Mouse (Mus musculus) embryonic fibroblast, embryonic 13.5 days (primary cell): ENCODE measurements around the gene Pcgf6. TPM values are rescaled to one million over a fixed set of nuclear protein-coding genes. Genes with fewer than 3 reads are reported as not detected.
"Not testable (repeated sequence)": the region's sequence is repeated elsewhere in the genome, so short reads cannot be mapped to it uniquely, and the experiment has no call there.

Experiments
- H3K27ac ChIP-seq: 2 replicates; pipeline ENCODE4 v1.5.1; 2012; ENCODE audit warnings: low read length, control low read depth, inconsistent platforms; ENCODE audit not compliant: insufficient read depth
- H3K4me1 ChIP-seq: 2 replicates; pipeline ENCODE4 v1.6.1; 2011; ENCODE audit warnings: low read length; ENCODE audit not compliant: control insufficient read depth, insufficient read depth
- H3K4me3 ChIP-seq: 2 replicates; pipeline ENCODE4 v1.5.1; 2011; ENCODE audit warnings: mild to moderate bottlenecking, control low read depth, low read length; ENCODE audit not compliant: insufficient read depth
- CTCF ChIP-seq: IDR thresholded peaks from 2 replicates; pipeline ENCODE4 v1.5.1; 2011; ENCODE audit warnings: mild to moderate bottlenecking, control low read depth, low read length, moderate library complexity, borderline replicate concordance; ENCODE audit not compliant: insufficient read depth
- POLR2A ChIP-seq: IDR thresholded peaks from 2 replicates; pipeline ENCODE4 v1.6.1; 2011; ENCODE audit warnings: low read depth, mild to moderate bottlenecking, control low read depth, low read length, moderate library complexity
- polyA plus RNA-seq: library from polyadenylated mRNA; stranded (reverse); fragments of >200 nt; gene quantifications from 2 replicates; pipeline ENCODE4 v1.2.4, GENCODE M21; 2011; ENCODE audit warnings: low read depth; ENCODE audit not compliant: missing spikeins, insufficient read length

Pcgf6 gene
- polyA plus RNA-seq, 1 experiment, result 18.4 TPM

DNA sequence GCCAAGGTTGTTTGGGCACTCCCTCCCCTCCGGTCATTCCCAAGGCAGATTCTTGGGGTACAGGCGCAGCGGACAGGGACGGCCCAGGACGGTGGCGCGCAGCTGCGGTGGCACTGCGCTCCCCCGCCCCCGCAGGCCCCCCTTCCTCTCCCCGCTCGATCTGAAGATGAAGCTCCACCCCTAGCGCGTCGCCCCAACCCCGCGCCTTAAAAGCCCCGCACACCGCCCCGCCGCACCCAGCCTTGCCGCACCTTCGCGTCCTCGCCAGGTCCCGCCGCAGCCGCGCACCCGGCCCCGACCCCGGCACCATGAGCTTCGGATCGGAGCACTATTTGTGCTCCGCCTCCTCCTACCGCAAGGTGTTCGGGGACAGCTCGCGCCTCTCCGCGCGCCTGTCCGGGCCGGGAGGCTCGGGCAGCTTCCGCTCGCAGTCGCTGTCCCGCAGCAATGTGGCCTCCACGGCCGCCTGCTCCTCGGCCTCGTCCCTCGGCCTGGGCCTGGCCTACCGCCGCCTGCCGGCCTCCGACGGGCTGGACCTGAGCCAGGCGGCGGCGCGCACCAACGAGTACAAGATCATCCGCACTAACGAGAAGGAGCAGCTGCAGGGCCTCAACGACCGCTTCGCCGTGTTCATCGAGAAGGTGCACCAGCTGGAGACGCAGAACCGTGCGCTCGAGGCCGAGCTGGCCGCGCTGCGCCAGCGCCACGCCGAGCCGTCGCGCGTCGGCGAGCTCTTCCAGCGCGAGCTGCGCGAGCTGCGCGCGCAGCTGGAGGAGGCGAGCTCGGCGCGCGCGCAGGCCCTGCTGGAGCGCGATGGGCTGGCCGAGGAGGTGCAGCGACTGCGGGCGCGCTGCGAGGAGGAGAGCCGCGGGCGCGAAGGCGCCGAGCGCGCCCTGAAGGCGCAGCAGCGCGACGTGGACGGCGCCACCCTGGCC, 36.0 kb downstream of the Pcgf6 start, which contains the start of the genes Ina and Nt5c2:
Gene Ina, plus strand, starts transcription at position 252 of the 935 bp plus-strand sequence.
Gene Nt5c2, minus strand, starts transcription at position 707 of the 935 bp plus-strand sequence.
- TF ChIP-seq CTCF, result no peak
- TF ChIP-seq POLR2A, result no peak
- H3K27ac ChIP-seq, result no peak within 1 kb of the TSS

DNA sequence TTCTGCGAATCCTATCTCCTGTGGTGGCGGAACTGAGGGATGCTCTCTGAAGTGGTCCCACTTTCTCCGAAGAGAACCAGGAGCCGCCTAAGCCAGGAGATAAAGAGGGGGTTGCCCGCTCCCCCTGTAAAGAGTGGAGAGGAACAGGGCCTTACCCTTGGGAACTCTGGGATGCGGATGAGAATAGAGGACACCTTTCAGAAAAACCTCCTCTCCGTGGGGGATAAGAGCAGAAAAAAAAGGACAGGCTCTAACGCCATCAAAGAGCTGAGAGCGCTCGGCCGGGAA, 36.6 kb downstream of the Pcgf6 start:
- Histone ChIP-seq H3K4me1 (no peaks in the 10 kb centered on the region), H3K4me3 (no peak overlapping the region), H3K27ac (no peak overlapping the region)
- TF ChIP-seq CTCF, result no peak
- no peak for TF ChIP-seq POLR2A

More for the DNA sequence above, 36.0 kb downstream of the Pcgf6 start, which contains the start of the genes Ina and Nt5c2:
- peak within 1 kb of the TSS; percentile 29 for H3K4me3 ChIP-seq
- no peaks in the 10 kb centered on the region for H3K4me1 ChIP-seq

DNA sequence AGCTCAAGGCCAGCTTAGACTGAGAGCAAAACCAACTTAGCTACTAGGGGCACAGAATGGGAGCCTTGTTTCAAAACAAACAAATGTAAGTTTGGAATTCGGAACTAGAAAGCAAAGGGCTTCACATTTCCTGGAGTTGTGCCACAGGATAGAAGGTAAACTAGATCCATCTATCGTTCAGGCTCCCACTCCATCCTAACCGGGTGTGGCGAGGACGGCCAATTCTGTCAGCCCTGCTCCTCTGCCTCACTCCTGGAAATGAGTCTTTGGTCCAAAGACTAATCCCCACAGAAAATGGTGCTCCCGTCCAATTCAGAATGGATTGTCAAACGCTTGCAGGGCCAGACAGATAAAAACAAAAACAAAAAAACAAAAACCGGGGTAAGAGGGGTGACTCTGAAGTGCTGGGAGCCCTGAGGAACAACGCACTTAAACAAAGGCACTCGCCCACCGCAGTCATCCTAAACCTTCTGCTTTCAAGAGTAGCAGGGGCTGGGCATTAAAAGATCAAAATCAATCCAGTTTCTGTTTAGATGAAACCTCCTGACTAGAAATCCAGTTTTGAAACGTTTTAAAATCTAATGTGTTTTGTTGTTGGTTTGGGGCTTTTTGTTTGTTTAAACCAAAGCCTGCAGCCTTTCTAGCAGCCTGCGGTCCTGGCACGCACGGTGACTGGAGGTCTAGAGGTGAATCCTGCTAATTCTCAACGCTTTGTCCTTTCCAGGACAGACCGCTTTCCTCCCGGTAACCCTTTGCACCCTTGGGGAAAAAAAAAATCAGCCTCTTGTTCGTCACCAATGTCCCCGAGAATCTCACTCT, 37.2 kb downstream of the Pcgf6 start:
- no peak for TF ChIP-seq CTCF
- no peak for TF ChIP-seq POLR2A
- Histone ChIP-seq H3K27ac (no peak overlapping the region), H3K4me1 (no peaks in the 10 kb centered on the region), H3K4me3 (no peak overlapping the region)

DNA sequence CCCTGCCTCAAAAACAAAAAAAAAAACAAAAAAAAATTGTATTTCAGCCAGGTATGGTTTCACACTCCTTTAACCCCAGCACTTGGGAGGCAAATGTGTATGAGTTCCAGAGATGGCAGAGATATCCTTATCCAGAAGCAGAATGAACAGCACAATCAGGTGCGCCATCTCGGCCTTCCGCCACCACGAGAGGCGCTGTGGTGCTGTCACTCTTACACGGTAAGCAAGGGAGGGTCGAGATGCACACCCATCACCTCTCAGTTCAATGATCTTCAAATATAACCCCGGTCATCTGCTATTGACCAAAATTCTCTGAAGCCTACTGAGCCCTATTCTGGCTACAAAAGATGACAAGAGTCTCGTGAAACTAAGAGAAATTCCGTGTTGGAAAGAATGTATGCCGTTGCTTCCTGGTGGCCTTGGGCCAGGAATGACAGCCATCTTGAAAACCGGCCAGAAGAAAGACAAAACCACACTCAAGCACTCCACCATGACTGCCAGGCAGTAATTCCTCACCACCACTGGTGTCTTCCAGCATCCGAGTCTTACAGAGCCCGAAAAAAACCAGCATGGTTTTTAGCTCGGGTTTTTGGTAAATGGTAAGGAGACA, 38.1 kb downstream of the Pcgf6 start:
- no peak overlapping the region for H3K27ac ChIP-seq
- no peak overlapping the region for H3K4me3 ChIP-seq
- TF ChIP-seq CTCF (no peak), POLR2A (no peak)
- H3K4me1 ChIP-seq, result no peaks in the 10 kb centered on the region

DNA sequence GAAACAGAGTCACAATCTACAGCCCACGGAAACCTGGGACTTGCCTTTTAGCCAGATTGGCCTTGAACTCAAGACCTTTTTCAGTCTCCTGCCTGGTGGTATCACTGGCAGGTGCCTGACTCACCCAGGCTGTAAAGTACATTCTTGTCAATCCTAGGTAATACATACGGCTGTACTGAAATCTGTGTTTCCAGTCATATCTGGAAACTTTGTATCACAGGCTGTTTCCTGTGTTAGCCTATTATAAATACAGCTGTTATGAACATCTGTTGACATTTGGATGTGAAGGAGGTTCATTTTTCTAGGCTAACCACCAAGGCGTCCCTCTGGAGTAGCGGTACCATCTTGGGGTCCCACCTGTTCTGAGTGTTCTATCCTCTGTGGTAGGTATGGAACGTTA, 40.8 kb downstream of the Pcgf6 start:
- Histone ChIP-seq H3K4me1 (no peaks in the 10 kb centered on the region), H3K4me3 (no peak overlapping the region), H3K27ac (no peak overlapping the region)
- TF ChIP-seq POLR2A (no peak), CTCF (no peak)

DNA sequence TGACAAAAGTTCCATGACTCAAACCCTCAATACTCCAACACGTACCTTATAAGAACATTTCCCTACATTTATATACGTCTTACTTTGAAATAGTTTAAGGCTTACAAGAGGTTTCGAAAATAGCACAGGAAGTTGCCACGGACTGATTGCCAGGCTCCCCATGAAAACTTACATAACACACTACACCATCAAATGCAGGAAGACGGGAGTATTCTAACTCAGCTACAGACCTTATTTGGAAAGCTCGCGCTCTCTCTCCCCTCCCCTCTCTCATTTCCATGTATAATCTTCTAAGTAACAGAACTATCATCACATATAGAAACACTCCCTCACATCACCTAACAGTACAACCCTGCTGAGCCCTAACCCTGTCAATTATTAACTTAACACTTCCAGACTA, 41.3 kb downstream of the Pcgf6 start:
- Histone ChIP-seq H3K4me1 (no peaks in the 10 kb centered on the region), H3K4me3 (no peak overlapping the region), H3K27ac (no peak overlapping the region)
- TF ChIP-seq POLR2A (no peak), CTCF (no peak)

DNA sequence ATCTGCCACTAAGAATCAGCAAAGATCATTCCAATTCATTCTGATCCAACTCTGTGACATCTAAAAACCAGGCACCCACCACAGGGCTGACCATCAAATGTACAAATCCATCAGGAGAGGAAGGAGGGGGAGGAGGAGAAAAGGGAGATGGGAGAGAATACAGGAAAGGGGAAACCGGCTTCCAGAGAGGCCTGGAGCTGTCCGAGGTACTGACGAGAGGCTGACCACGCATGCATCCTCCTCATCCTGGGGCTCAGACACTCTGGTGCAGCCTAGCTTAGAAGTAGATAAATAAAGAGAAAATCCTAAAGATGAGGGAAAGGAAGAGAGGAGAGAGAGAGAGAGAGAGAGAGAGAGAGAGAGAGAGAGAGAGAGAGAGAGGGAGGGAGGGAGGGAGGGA, 44.4 kb downstream of the Pcgf6 start:
- Histone ChIP-seq H3K4me1 (no peaks in the 10 kb centered on the region), H3K4me3 (no peak overlapping the region), H3K27ac (no peak overlapping the region)
- no peak for TF ChIP-seq POLR2A
- no peak for TF ChIP-seq CTCF

DNA sequence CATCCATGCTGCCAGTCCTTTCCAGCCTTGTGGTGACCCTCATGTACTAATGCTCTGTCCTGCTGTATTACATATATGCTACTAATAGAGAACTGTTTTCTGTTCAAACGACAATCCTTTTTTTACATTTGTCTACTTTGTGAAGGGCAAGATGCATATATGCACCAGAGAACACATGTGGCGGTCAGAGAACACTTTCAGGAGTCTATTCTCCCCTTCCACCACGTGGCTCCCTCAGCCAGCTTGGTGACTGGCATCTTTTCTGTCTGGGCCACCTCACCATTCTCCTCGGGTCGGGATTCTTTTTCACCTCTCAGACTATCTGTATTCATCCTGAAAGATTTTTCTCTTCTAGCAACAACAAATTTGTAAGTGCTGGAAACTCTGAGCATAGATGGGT, 44.8 kb downstream of the Pcgf6 start:
- no peak overlapping the region for H3K4me3 ChIP-seq
- TF ChIP-seq CTCF (no peak), POLR2A (no peak)
- H3K27ac ChIP-seq, result no peak overlapping the region
- H3K4me1 ChIP-seq, result no peaks in the 10 kb centered on the region

DNA sequence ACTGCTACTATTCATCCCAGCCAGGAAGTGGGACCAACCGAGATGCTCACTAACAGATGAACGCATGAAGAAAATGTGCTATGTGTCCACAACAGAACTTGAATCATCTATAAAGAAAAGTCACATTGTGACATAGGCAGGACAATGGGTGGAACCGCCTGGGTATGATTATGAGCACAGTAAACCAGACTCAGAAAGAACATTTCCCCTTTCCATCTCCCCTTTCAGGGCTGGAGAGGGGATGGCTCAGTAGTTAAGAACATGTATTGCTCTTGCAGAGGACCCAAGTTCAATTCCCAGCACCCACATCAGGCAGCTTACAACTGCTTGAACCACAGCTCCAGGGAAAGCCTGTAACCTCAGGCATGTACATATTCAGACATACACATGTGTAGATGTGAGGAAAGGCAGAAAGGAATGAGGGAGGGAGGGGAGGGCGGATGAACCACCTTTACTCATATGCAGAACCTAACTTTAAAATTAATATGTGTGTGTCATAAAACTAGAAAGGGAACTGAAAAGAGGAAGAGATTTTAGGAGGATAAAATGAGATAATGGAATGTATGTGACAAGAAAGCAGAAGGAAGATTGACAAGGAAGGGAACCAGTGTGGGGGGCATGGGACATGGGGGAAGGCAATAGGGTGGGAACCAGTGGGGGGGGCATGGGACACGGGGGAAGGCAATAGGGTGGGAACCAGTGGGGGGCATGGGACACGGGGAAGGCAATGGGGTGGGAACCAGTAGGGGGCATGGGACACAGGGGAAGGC, 46.8 kb downstream of the Pcgf6 start:
- TF ChIP-seq CTCF (no peak), POLR2A (no peak)
- Histone ChIP-seq H3K4me1 (no peaks in the 10 kb centered on the region), H3K27ac (no peak overlapping the region), H3K4me3 (no peak overlapping the region)

DNA sequence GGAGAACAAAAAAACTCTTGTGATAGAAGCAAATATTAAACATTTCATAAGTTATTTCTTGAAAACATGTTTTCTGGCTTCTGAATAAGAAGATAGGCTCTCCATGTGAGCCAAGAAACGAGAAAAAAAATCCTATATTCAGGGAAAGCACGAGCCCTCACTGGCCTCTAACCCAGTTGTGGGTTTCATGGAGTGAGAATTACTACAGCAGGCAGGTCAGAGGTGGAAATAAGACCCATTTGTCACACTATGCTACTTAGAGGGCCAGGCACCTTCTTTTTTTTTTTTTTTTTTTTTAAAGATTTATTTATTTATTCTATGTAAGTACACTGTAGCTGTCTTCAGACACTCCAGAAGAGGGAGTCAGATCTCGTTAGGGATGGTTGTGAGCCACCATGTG, 50.3 kb downstream of the Pcgf6 start:
- H3K4me3 ChIP-seq, H3K4me1 ChIP-seq, H3K27ac ChIP-seq: not testable (repeated sequence)
